Mouse (Mus musculus) MEL (cell line): Measurements from ENCODE around the gene Tle3. TPM values are rescaled to one million over a fixed set of nuclear protein-coding genes. Genes with fewer than 3 reads are reported as not detected.

ENCODE experiments used
- DNase-seq: peaks from one replicate; pipeline ENCODE4 v3.0.0; 2011; ENCODE audit warnings: low read depth, low spot score
- H3K27ac ChIP-seq: 2 replicates; pipeline ENCODE4 v1.5.1; 2012; ENCODE audit warnings: low read depth, mild to moderate bottlenecking, control low read depth, low read length, moderate library complexity; ENCODE audit not compliant: control insufficient read depth
- H3K27me3 ChIP-seq, 2 experiments: fragments of 150-350 bp in 1 of 2; sonication (generic) in 1 of 2; 2 replicates each; pipeline ENCODE4 v1.6.1; 2012; ENCODE audit warnings: low read length in 2 of 2, mild to moderate bottlenecking in 2 of 2, improper control_type of control experiment in 1 of 2, moderate library complexity in 1 of 2; ENCODE audit not compliant: insufficient read depth in 2 of 2, control insufficient read depth in 1 of 2
- H3K36me3 ChIP-seq, 2 experiments: 2 replicates each; pipeline ENCODE4 v1.6.1; 2012 to 2014; ENCODE audit warnings: low read length in 2 of 2, improper control_type of control experiment in 1 of 2, inconsistent platforms in 1 of 2, mild to moderate bottlenecking in 1 of 2; ENCODE audit not compliant: insufficient read depth in 2 of 2, control insufficient read depth in 1 of 2
- H3K4me1 ChIP-seq, 2 experiments: fragments of 150-350 bp in 1 of 2; sonication (generic) in 1 of 2; 2 replicates each; pipeline ENCODE4 v1.6.1; 2012; ENCODE audit warnings: low read length in 2 of 2, improper control_type of control experiment in 1 of 2, mild to moderate bottlenecking in 1 of 2; ENCODE audit not compliant: insufficient read depth in 2 of 2, control insufficient read depth in 1 of 2
- H3K4me3 ChIP-seq, 2 experiments: fragments of 150-350 bp in 1 of 2; sonication (generic) in 1 of 2; 2 replicates each; pipeline ENCODE4 v1.5.1; 2012; ENCODE audit warnings: low read depth in 2 of 2, low read length in 2 of 2, mild to moderate bottlenecking in 2 of 2, moderate library complexity in 2 of 2, control low read depth in 1 of 2, improper control_type of control experiment in 1 of 2; ENCODE audit not compliant: control insufficient read depth in 1 of 2, insufficient read depth in 1 of 2
- H3K79me2 ChIP-seq: 2 replicates; pipeline ENCODE4 v1.6.1; 2012; ENCODE audit warnings: mild to moderate bottlenecking, low read length, moderate library complexity; ENCODE audit not compliant: control insufficient read depth, poor library complexity, insufficient read depth
- H3K9ac ChIP-seq: 2 replicates; pipeline ENCODE4 v1.6.1; 2012; ENCODE audit warnings: low read depth, mild to moderate bottlenecking, control low read depth, low read length, moderate library complexity; ENCODE audit not compliant: control insufficient read depth, poor library complexity, severe bottlenecking
- H3K9me3 ChIP-seq: fragments of 150-350 bp; sonication (generic); replicated peaks from 2 replicates; pipeline ENCODE4 v1.6.1; 2012; ENCODE audit warnings: mild to moderate bottlenecking, low read length, improper control_type of control experiment, moderate library complexity; ENCODE audit not compliant: insufficient read depth
- CHD2 ChIP-seq: IDR thresholded peaks from 2 replicates; pipeline ENCODE4 v1.6.1; 2011; ENCODE audit warnings: low read length, improper control_type of control experiment
- E2F4 ChIP-seq: IDR thresholded peaks from 2 replicates; pipeline ENCODE4 v1.6.1; 2011; ENCODE audit warnings: low read depth, low read length, improper control_type of control experiment, borderline replicate concordance
- MAZ ChIP-seq: IDR thresholded peaks from 2 replicates; pipeline ENCODE4 v1.6.1; 2012; ENCODE audit warnings: low read depth, mild to moderate bottlenecking, inconsistent platforms, low read length, improper control_type of control experiment
- MXI1 ChIP-seq: IDR thresholded peaks from 2 replicates; pipeline ENCODE4 v1.6.1; 2011; ENCODE audit warnings: mild to moderate bottlenecking, low read depth, low read length, improper control_type of control experiment
- MYB ChIP-seq: IDR thresholded peaks from 2 replicates; pipeline ENCODE4 v1.6.1; 2011; ENCODE audit warnings: mild to moderate bottlenecking, low read depth, low read length, improper control_type of control experiment
- POLR2A ChIP-seq, 2 experiments: IDR thresholded peaks; 2 replicates each; pipeline ENCODE4 v1.6.1; 2011 to 2012; ENCODE audit warnings: low read length in 2 of 2, mild to moderate bottlenecking in 2 of 2, control low read depth in 1 of 2, improper control_type of control experiment in 1 of 2, low read depth in 1 of 2, moderate library complexity in 1 of 2; ENCODE audit not compliant: control insufficient read depth in 1 of 2, insufficient read depth in 1 of 2, poor library complexity in 1 of 2
- POLR2AphosphoS2 ChIP-seq: IDR thresholded peaks from 2 replicates; pipeline ENCODE4 v1.6.1; 2011; ENCODE audit warnings: low read length, improper control_type of control experiment
- RAD21 ChIP-seq: IDR thresholded peaks from 2 replicates; pipeline ENCODE4 v1.6.1; 2011; ENCODE audit warnings: mild to moderate bottlenecking, low read depth, low read length, improper control_type of control experiment
- SIN3A ChIP-seq: IDR thresholded peaks from 2 replicates; pipeline ENCODE4 v1.6.1; 2012; ENCODE audit warnings: low read length, improper control_type of control experiment, inconsistent platforms
- SMC3 ChIP-seq: IDR thresholded peaks from 2 replicates; pipeline ENCODE4 v1.6.1; 2011; ENCODE audit warnings: low read depth, low read length, improper control_type of control experiment
- UBTF ChIP-seq: IDR thresholded peaks from 2 replicates; pipeline ENCODE4 v1.6.1; 2012; ENCODE audit warnings: low read depth, mild to moderate bottlenecking, inconsistent platforms, low read length, improper control_type of control experiment, moderate library complexity, borderline replicate concordance; ENCODE audit not compliant: insufficient read depth
- USF2 ChIP-seq, 2 experiments: IDR thresholded peaks; 2 replicates each; pipeline ENCODE4 v1.6.1; 2011 to 2012; ENCODE audit warnings: improper control_type of control experiment in 2 of 2, low read length in 2 of 2, borderline replicate concordance in 1 of 2, inconsistent platforms in 1 of 2, low read depth in 1 of 2, mild to moderate bottlenecking in 1 of 2; ENCODE audit not compliant: insufficient read depth in 1 of 2
- ZKSCAN1 ChIP-seq: IDR thresholded peaks from 2 replicates; pipeline ENCODE4 v1.6.1; 2012; ENCODE audit warnings: low read depth, mild to moderate bottlenecking, inconsistent platforms, low read length, improper control_type of control experiment, moderate library complexity
- ZMIZ1 ChIP-seq: IDR thresholded peaks from 2 replicates; pipeline ENCODE4 v1.6.1; 2012; ENCODE audit warnings: low read depth, mild to moderate bottlenecking, inconsistent platforms, low read length, improper control_type of control experiment, moderate library complexity
- polyA plus RNA-seq, 2 experiments: library from polyadenylated mRNA; stranded (reverse) in 1 of 2; unstranded in 1 of 2; fragments of >175 nt in 1 of 2; fragments of >200 nt in 1 of 2; gene quantifications; 2 replicates each; pipeline versions ENCODE4 v1.2.1 to v1.2.4; 2012; ENCODE audit warnings: low replicate concordance in 2 of 2, low read depth in 1 of 2; ENCODE audit not compliant: insufficient read length in 2 of 2, insufficient read depth in 1 of 2, missing spikeins in 1 of 2
- total RNA-seq: library from RNA; depleted of rRNA; stranded (reverse); fragments of 300-350 nt; gene quantifications from 2 replicates; pipeline ENCODE4 v1.2.3, GENCODE M21; 2012

Tle3 gene
- total and polyA plus RNA-seq, 3 experiments, result 20.3 to 26.8 TPM; not detected in 1

- peak; percentile 39 for DNase-seq
- no peak for TF ChIP-seq MAZ
- TF ChIP-seq POLR2A (IDR thresholded peaks at IDR 0.05; ENCODE audit: control insufficient read depth in 1 of 2, insufficient read depth in 1 of 2, low read depth in 1 of 2, low read length in 2 of 2, poor library complexity in 1 of 2), result no peak
- TF ChIP-seq ZKSCAN1, result no peak
- no peak for TF ChIP-seq CHD2
- TF ChIP-seq SMC3, result no peak
- TF ChIP-seq ZMIZ1, result no peak
- no peak for TF ChIP-seq RAD21
- TF ChIP-seq MYB, result no peak
- TF ChIP-seq SIN3A, result no peak; the same call in 1 of the 2 replicates
- TF ChIP-seq POLR2AphosphoS2, result no peak
- no peak for TF ChIP-seq E2F4
- TF ChIP-seq USF2 (IDR thresholded peaks at IDR 0.05; ENCODE audit: borderline replicate concordance in 1 of 2, insufficient read depth in 1 of 2, low read depth in 1 of 2, low read length in 2 of 2), result no peak
- H3K9ac ChIP-seq, result peak overlapping the region; percentile 88
- H3K4me1 ChIP-seq, result peaks cover 25 to 49% of the 10 kb centered on the region in 2 experiments
- no peaks in the 10 kb centered on the region for H3K9me3 ChIP-seq
- peaks cover 54% of the 10 kb centered on the region for H3K79me2 ChIP-seq
- peak overlapping the region; percentile 29; the same call in 1 of the 2 replicates for H3K27ac ChIP-seq
- peaks cover 8 to 43% of the 10 kb centered on the region in 2 experiments for H3K36me3 ChIP-seq
- no peaks in the 10 kb centered on the region for H3K27me3 ChIP-seq
- H3K4me3 ChIP-seq, result peak overlapping the region; percentile 74 to 87
Observed at GRCm38 (mm10) chr9:61373634-61373941, 1.4 kb downstream of the Tle3 start.

GRCm38 (mm10) chr9:61373942-61374900 lies 2.1 kb downstream of the Tle3 start:
- peaks cover 55% of the 10 kb centered on the region for H3K79me2 ChIP-seq
- TF ChIP-seq POLR2A (IDR thresholded peaks at IDR 0.05; ENCODE audit: control insufficient read depth in 1 of 2, insufficient read depth in 1 of 2, low read depth in 1 of 2, low read length in 2 of 2, poor library complexity in 1 of 2), result 0 out of 4 replicates have a peak, but pooled peaks of 1 of the 2 experiments have one; percentile 26
- no peak for TF ChIP-seq UBTF
- no peak; the same call in 1 of the 2 replicates for TF ChIP-seq MXI1

More at GRCm38 (mm10) chr9:61373942-61374900, 2.1 kb downstream of the Tle3 start:
- Histone ChIP-seq H3K27me3 (no peaks in the 10 kb centered on the region), H3K36me3 (peaks cover 8 to 40% of the 10 kb centered on the region in 2 experiments), H3K9ac (peak overlapping the region; percentile 88), H3K27ac (peak overlapping the region; percentile 55), H3K4me1 (peaks cover 25 to 47% of the 10 kb centered on the region in 2 experiments), H3K4me3 (peak overlapping the region; percentile 74 to 87), H3K9me3 (no peaks in the 10 kb centered on the region)
- DNase-seq, result peak; percentile 56
